Mouse (Mus musculus) thymus, postnatal 36 days (tissue): Measurements from ENCODE around the gene Arpin.

Experiments used
- DNase-seq, 2 experiments: peaks; one replicate each; pipeline ENCODE4 v3.0.0; 2022; ENCODE audit warnings: mixed read lengths in 2 of 2

The Arpin gene

GRCm38 (mm10) chr7:79934862-79935510, at the start of gene Arpin:
Gene Arpin (minus strand): TSS chr7:79935359.
- DNase-seq: peak in 1 of 2 experiments; percentile 9

GRCm38 (mm10) chr7:79975316-79975715, 40.2 kb upstream of the Arpin start:
- DNase-seq: no peak

GRCm38 (mm10) chr7:79972195-79972594, 37.0 kb upstream of the Arpin start:
- DNase-seq: no peak

- no peak for DNase-seq
These were observed 35.2 kb upstream of the Arpin start for GRCm38 (mm10) chr7:79970336-79970735.

- DNase-seq: no peak
These were observed 33.2 kb upstream of the Arpin start for GRCm38 (mm10) chr7:79968326-79968725.

GRCm38 (mm10) chr7:79961600-79961999, 26.4 kb upstream of the Arpin start:
- no peak for DNase-seq

- no peak for DNase-seq
These were observed 21.0 kb upstream of the Arpin start for GRCm38 (mm10) chr7:79956131-79956530.

GRCm38 (mm10) chr7:79954890-79955289, 19.7 kb upstream of the Arpin start:
- DNase-seq: no peak

- DNase-seq: no peak
These were observed 15.9 kb upstream of the Arpin start for GRCm38 (mm10) chr7:79951038-79951437.

GRCm38 (mm10) chr7:79950236-79950635, 15.1 kb upstream of the Arpin start:
- DNase-seq: no peak

- no peak for DNase-seq
These were observed 499 bp upstream of the Arpin start for GRCm38 (mm10) chr7:79935511-79936205.

GRCm38 (mm10) chr7:79934461-79934860, 698 bp downstream of the Arpin start:
- DNase-seq: no peak

- DNase-seq: no peak
These were observed 6.6 kb downstream of the Arpin start for GRCm38 (mm10) chr7:79928516-79929052.

GRCm38 (mm10) chr7:79920344-79920983, 14.7 kb downstream of the Arpin start, which contains the start of gene Ap3s2:
Gene Ap3s2 (minus strand): TSS chr7:79920649.
- peak; percentile 81 to 84 for DNase-seq

- DNase-seq: no peak
These were observed 20.6 kb downstream of the Arpin start for GRCm38 (mm10) chr7:79914556-79914955.

GRCm38 (mm10) chr7:79907356-79907755, 27.8 kb downstream of the Arpin start:
- no peak for DNase-seq

- no peak for DNase-seq
These were observed 28.2 kb downstream of the Arpin start for GRCm38 (mm10) chr7:79906914-79907313.

GRCm38 (mm10) chr7:79905193-79905592, 30.0 kb downstream of the Arpin start:
- DNase-seq: no peak

GRCm38 (mm10) chr7:79903160-79903792, 31.9 kb downstream of the Arpin start:
- DNase-seq: no peak

- DNase-seq: no peak
These were observed 34.4 kb downstream of the Arpin start for GRCm38 (mm10) chr7:79900753-79901152.

GRCm38 (mm10) chr7:79895225-79895624, 39.9 kb downstream of the Arpin start:
- no peak for DNase-seq

GRCm38 (mm10) chr7:79894790-79895189, 40.4 kb downstream of the Arpin start:
- no peak for DNase-seq
